Mouse (Mus musculus) Patski (cell line): ENCODE data around the gene Ptprm. TPM values are rescaled to one million over a fixed set of nuclear protein-coding genes. Genes with fewer than 3 reads are reported as not detected.

Source experiments
- ATAC-seq: fragments of 100-300 bp; one replicate; pipeline ENCODE4 v1.8.0; 2021
- CTCF ChIA-PET: fragments of 350-600 bp; sonication (Branson Sonifier 250); formaldehyde crosslinking; loops from one replicate; lab custom pipeline; 2022; ENCODE audit warnings: inconsistent platforms; lab: Charles Lee
- POLR2A ChIA-PET: fragments of 350-600 bp; sonication (Branson Sonifier 250); formaldehyde crosslinking; loops from one replicate; lab custom pipeline; 2022; ENCODE audit warnings: antibody characterized with exemption, inconsistent platforms; lab: Charles Lee
- DNase-seq: peaks from one replicate; pipeline ENCODE4 v3.0.0-alpha.2; 2011; ENCODE audit warnings: low read depth, low spot score
- H3K27me3 ChIP-seq: fragments of 371-371 bp; one replicate; pipeline ENCODE4 v1.5.1; 2021
- CTCF ChIP-seq: fragments of 100-300 bp; IDR thresholded peaks from one replicate; pipeline ENCODE4 v1.5.1; 2021
- in situ Hi-C: fragments of 300-500 bp; cut with MboI; formaldehyde crosslinking; loops from 3 replicates; pipeline ENCODE4 v1.11.1; 2018; ENCODE audit warnings: low pct_unique_long_range_greater_than_20kb, mixed read lengths
- polyA plus RNA-seq: library from polyadenylated mRNA; unstranded; gene quantifications from one replicate; pipeline ENCODE4 v1.2.3, GENCODE M21; 2021

Ptprm gene
- polyA plus RNA-seq, 1 experiment from 2014 or later = 43.7 TPM

DNA sequence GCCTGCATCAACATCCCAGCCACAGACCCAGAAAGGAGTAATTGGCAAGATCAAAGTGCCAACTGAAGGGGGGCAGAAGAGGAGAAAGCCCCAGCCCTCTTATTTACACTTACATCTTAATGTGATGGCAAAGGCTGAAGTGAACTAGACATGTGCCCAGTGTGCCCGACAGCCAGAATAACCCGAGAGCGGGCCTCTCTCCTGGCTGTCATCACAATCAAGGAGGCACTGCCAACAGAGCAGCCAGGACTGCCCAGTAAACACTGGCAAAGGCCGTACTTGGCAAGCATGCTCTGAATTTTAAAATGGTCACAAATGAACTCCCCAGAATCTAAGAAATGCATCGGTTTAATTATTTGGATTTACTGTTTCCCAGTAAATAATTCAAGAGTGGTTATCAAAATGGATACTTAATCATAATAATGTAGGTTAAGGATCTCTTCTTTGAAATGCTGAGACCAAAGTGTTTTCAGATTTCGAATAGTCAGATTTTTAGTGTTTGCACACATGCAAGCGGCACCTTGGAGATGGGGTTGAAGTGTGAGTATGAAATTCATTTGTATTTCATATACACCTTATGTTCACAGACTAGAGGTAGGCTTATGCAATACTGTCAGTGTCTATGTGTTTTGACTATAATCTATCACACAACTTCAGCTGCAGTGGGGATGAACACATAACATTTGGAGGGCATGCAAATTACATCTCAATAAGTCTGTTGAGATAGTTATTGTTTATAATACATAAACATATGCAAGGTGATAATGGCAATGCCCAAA lies 282.8 kb downstream of the Ptprm start:
- ATAC-seq = no peak
- DNase-seq = no peak
- POLR2A ChIA-PET = no interaction called here
- no peaks in the 10 kb centered on the region for H3K27me3 ChIP-seq
- in situ Hi-C loops = no loop called here
- no peak for TF ChIP-seq CTCF
- CTCF ChIA-PET = no interaction called here

GRCm38 (mm10) chr17:67063611-67064010 lies 290.6 kb downstream of the Ptprm start:
- ATAC-seq (no peak), DNase-seq (no peak)
- POLR2A ChIA-PET = no interaction called here
- no peaks in the 10 kb centered on the region for H3K27me3 ChIP-seq
- CTCF ChIA-PET = interaction anchor here (1.7 to 2.2 kb wide), 2 partner anchors 11 to 21 kb away, joined by 3 to 5 read pairs; no protein-coding TSS in a partner anchor
- in situ Hi-C loops = no loop called here
- TF ChIP-seq CTCF = no peak

DNA sequence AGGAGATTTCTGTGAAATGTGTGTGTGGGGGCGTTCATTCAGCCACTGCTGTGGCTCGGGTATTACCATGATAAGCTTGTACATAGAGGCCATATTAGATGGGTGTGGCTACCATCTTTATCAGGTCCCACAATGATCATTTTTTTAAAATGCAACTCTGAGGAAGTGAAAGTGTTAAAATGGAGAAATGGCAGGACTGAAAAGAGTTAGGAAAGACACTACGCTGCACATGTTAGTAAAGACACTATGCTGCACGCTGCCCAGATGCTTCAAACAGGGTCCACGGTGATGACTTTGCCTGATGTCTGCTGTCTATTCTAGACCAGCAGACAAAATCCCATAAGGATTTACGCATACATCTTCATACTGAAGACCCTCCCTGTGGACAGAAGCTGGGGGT lies 298.6 kb downstream of the Ptprm start:
- H3K27me3 ChIP-seq = no peaks in the 10 kb centered on the region
- in situ Hi-C loops = no loop called here
- no peak for TF ChIP-seq CTCF
- DNase-seq (no peak), ATAC-seq (no peak)
- ChIA-PET CTCF (no interaction called here), POLR2A (interaction anchor here (0.6 kb wide), 1 partner anchor 34 kb away, joined by 3 read pairs; no protein-coding TSS in a partner anchor)

GRCm38 (mm10) chr17:67054202-67054601 lies 300.1 kb downstream of the Ptprm start:
- POLR2A ChIA-PET = no interaction called here
- DNase-seq (no peak), ATAC-seq (no peak)
- in situ Hi-C loops = no loop called here
- TF ChIP-seq CTCF = no peak
- no peaks in the 10 kb centered on the region for H3K27me3 ChIP-seq
- CTCF ChIA-PET = interaction anchor here (0.8 to 1.9 kb wide), 2 partner anchors 12 to 51 kb away, joined by 3 to 6 read pairs; no protein-coding TSS in a partner anchor

GRCm38 (mm10) chr17:67052624-67053314 lies 301.5 kb downstream of the Ptprm start:
- DNase-seq (no peak), ATAC-seq (no peak)
- POLR2A ChIA-PET = interaction anchor here (0.7 kb wide), 1 partner anchor 12 kb away, joined by 3 read pairs; no protein-coding TSS in a partner anchor
- no peaks in the 10 kb centered on the region for H3K27me3 ChIP-seq
- no peak for TF ChIP-seq CTCF
- in situ Hi-C loops = no loop called here
- CTCF ChIA-PET = interaction anchor here (1.3 to 1.9 kb wide), 2 partner anchors 11 to 13 kb away, joined by 3 to 6 read pairs; no protein-coding TSS in a partner anchor

GRCm38 (mm10) chr17:67047697-67048096 lies 306.6 kb downstream of the Ptprm start:
- POLR2A ChIA-PET = no interaction called here
- in situ Hi-C loops = no loop called here
- ATAC-seq = no peak
- CTCF ChIA-PET = no interaction called here
- no peaks in the 10 kb centered on the region for H3K27me3 ChIP-seq
- no peak for DNase-seq
- TF ChIP-seq CTCF = no peak

GRCm38 (mm10) chr17:67038558-67038957 lies 315.7 kb downstream of the Ptprm start:
- ChIA-PET POLR2A (no interaction called here), CTCF (interaction anchor here (1.7 kb wide), 1 partner anchor 10 kb away, joined by 5 read pairs; no protein-coding TSS in a partner anchor)
- H3K27me3 ChIP-seq = no peaks in the 10 kb centered on the region
- in situ Hi-C loops = loop anchor here (5.0 kb wide), 1 partner anchor 41 kb away; no protein-coding TSS in a partner anchor
- no peak for DNase-seq
- ATAC-seq = no peak
- TF ChIP-seq CTCF = no peak

DNA sequence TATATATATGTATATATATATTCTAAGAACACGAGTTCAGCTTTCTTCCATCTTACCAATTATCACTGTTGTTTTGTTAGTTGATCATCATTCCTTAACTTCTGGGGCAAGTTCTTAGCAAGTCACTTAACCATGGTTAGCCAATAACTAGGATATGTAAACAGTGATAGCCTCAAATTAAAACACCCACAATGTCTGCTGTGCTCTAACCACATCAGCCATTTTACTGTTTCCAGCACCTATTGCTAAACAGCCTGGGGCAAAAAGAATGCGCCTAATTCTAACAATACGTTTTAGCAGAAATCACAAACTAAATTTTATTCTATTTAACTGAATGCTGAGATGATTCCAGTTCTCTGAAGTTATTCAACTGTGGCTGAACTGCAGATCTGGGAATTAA lies 320.7 kb downstream of the Ptprm start:
- no peaks in the 10 kb centered on the region for H3K27me3 ChIP-seq
- ATAC-seq (peak; percentile 60), DNase-seq (peak; percentile 50)
- POLR2A ChIA-PET = interaction anchor here (1.0 kb wide), 1 partner anchor 16 kb away, joined by 3 read pairs; no protein-coding TSS in a partner anchor
- TF ChIP-seq CTCF = no peak
- CTCF ChIA-PET = interaction anchor here (1.1 kb wide), 1 partner anchor 16 kb away, joined by 3 read pairs; no protein-coding TSS in a partner anchor
- in situ Hi-C loops = no loop called here

- no peak for TF ChIP-seq CTCF
- in situ Hi-C loops = no loop called here
- ChIA-PET CTCF (interaction anchor here (0.8 to 1.2 kb wide), 3 partner anchors 10 to 108 kb away, joined by 3 to 4 read pairs (median 3); no protein-coding TSS in a partner anchor), POLR2A (no interaction called here)
- ATAC-seq (no peak), DNase-seq (no peak)
- H3K27me3 ChIP-seq = no peaks in the 10 kb centered on the region
These were observed 322.2 kb downstream of the Ptprm start for GRCm38 (mm10) chr17:67032021-67032420.

GRCm38 (mm10) chr17:67031341-67031740 lies 322.9 kb downstream of the Ptprm start:
- POLR2A ChIA-PET = no interaction called here
- no peak for TF ChIP-seq CTCF
- CTCF ChIA-PET = interaction anchor here (1.2 to 1.5 kb wide), 2 partner anchors 9 to 11 kb away, joined by 3 read pairs; no protein-coding TSS in a partner anchor
- DNase-seq (no peak), ATAC-seq (no peak)
- H3K27me3 ChIP-seq = no peaks in the 10 kb centered on the region
- in situ Hi-C loops = no loop called here
